Mouse (Mus musculus) cerebellum, adult 18-20 months (tissue): Measurements from ENCODE around the gene Rragb.
"Not testable (repeated sequence)": the region's sequence is repeated elsewhere in the genome, so short reads cannot be mapped to it uniquely, and the experiment has no call there.

Experiments
- DNase-seq, 2 experiments: peaks; one replicate each; pipeline ENCODE4 v3.0.0; 2021

Rragb gene

DNA sequence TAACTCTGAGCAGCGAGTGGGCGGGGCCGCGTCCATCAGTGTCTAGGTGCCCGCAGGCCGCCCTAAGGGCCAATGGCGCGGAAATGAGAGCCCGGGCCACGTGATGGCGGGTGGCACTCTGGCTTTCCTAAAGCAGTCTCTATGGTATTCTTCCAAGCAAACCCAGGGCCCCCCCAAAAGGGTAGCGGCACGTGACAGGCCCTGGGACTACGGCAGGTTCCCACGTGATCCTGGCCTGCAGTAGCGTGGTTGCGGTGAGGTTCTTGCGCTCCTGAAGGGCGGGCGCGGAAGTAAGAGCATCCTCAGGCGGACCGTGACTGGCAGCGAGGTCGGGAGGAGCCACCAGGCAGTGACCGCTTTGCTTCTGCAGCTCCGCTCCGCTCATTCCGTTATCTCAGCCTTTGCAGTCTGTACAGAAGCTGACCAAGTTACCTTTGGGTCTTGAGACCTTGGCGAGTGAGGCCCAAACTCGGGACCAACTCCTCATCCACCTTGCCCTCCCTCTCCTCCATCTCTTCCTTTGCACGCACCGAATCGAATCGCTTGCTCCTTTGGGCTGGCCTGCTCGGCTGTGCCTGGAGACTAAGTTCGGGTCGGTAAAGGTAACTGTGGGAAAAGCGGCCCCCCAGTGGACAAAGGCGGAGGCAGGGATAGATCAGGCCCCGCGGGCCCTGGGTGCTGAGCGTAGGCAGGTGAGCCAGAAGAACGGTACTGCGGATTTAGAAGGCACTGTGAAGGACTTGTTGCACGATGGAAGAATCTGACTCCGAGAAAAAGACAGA lies at the start of gene Rragb:
Rragb (plus strand) TSS at position 248 of the 782 bp plus-strand sequence.
- peak; percentile 88 to 94 for DNase-seq

- no peak for DNase-seq
Measured at GRCm38 (mm10) chrX:153118486-153118885, 21.3 kb upstream of the Rragb start, which contains the start of gene Foxr2. TSS of gene Foxr2 (plus strand) at chrX:153118786.

DNA sequence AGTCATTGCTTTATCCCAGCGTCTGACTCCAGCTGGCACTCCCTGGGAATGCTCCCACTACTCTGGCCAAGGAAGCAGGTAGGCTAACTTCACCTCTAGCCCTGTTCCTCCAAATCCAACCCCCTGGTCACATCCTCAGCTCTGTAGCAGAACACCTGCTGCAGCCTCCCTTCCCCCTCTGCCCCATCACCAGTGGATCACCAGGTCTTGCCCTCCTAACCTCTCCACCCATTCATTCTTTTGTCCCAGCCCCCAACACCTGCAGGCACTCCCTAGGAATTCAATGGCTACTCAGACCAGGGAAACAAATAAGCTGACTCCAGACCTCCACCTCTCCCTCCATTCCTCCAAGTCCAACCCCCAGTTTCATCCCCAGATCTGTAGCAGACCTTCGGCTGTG lies 20.8 kb upstream of the Rragb start:
- no peak for DNase-seq

DNA sequence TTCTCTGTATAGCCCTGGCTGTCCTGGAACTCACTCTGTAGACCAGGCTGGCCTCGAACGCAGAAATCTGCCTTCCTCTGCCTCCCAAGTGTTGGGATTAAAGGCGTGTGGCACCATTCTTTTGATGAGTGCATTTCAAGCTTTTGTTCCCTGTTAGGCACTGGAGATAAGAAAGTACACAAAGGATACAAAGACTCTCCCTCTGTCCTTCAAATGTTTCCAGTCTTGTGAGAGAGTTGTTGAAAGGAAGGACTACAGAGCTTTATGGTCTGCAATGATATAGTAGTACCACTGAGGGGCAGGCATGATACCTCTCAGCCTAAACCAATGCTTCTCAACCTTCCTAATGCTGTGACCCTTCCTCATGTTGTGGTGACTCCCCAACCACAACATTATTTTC lies 2.9 kb downstream of the Rragb start:
- no peak for DNase-seq

DNA sequence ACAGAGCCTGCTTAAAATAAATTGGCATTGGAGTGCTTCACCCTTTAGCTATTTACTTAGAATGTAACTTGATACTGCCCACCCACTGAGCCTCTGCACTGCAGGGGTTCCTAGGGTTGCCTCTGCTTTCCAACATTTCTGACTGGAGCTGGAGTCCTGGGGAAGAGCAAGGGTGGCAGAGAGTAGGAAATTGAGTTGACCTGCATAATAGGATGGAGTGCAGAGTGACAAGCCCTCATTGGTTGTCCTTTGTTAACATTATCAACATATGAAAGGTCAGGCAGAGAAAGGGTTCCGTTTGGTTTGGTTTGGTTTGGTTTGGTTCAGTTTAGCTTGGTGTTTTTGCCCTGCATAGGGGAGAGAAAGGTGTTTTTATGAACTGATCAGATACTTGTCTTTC lies 12.0 kb downstream of the Rragb start:
- DNase-seq, result no peak

DNA sequence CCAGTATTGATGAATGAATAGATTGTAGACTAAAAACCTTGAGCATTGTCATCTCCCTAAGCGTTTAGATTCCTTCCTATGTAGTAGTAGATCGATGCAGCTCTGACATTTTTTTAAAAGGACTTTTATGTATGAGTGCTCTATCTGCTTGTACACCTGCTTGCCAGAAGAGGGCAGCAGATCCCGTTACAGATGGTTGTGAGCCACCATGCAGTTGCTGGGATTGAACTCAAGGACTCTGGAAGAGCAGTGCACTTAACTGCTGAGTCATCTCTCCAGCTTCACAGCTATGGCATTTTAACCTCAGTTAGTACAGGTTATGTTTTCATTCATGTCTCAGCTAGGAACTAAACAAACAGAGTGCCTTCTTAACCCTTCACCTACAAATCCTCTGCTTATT lies 15.5 kb downstream of the Rragb start:
- peak; percentile 21 to 30 for DNase-seq

DNA sequence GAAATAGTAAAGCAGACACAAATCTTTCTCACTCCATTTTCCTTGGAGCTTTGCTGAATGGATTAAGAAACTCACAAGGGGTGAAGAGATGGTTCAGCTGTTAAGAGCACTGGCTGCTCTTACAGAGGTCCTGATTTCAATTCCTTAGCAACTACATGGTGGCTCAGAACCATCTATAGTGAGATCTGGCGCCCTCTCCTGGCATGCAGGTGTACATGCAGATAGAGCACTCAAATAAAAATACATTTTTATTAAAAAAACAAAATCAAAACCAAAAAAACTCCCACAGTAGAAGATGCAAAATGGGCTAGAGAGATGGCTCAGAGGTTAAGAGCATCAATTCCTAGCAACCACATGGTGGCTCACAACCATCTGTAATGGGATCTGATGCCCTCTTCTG lies 35.0 kb downstream of the Rragb start:
- DNase-seq, result peak; percentile 11 to 12

DNA sequence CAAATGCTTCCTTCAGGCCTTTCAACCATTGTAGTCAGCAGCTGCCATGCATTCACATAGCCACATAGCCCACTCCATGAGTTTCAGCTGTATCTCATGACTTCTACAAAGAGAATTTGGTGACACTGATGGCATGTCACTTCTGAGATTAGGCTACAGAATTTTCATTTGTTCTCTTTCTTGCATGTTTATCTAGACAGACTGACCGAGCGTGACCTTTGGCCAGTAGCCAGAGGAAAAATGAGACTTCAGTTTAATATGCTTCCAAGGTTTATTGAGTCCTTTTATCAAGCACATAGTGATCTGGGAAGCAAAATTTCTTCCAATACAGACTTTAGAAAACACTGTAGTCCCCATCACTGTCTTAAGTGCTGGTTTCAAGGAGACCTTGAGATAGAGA lies 42.4 kb downstream of the Rragb start:
- DNase-seq, result no peak

DNA sequence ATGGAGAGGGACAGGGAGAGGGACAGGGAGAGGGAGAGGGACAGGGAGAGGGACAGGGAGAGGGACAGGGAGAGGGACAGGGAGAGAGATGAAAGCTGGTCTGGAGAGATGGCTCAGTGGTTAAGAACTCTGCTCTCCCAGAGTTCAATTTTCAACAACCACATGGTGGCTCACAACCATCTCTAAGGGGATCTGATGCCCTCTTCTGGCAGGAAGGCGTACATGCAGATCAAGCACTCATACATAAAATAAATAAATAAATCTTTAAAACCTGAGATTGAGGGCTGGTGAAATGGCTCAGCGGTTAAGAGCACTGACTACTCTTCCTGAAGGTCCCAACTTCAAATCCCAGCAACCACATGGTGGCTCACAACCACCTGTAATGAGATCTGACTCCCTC lies 59.4 kb downstream of the Rragb start:
- DNase-seq, result not testable (repeated sequence)

GRCm38 (mm10) chrX:153211101-153211500 lies 71.3 kb downstream of the Rragb start:
- DNase-seq, result no peak
